Mouse (Mus musculus) brain, adult 2 months (tissue): ENCODE data around the gene Kars.

Experiments
- DNase-seq: peaks from one replicate; pipeline ENCODE4 v3.0.0; 2011; ENCODE audit warnings: low read depth, low spot score

The Kars gene

DNA sequence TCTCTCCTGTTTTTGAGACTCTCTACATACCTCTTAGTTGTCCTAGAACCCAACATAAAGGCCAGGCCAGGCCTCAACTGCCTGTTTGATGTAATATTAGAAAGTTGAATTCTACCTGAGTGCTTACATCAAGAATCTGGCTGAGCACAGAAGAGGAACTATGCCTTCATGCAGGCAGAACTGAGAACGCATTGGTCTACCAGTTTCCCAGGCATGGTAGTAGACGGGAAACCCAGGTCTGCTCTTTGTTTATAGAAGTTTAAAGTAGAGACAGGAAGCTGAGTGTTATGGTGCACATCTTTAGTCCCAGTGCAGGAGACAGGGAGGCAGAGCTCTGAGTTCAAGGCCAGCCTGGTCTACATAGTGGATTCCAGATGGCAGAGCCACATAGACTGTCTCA, 64.0 kb downstream of the Kars start:
- no peak for DNase-seq

DNA sequence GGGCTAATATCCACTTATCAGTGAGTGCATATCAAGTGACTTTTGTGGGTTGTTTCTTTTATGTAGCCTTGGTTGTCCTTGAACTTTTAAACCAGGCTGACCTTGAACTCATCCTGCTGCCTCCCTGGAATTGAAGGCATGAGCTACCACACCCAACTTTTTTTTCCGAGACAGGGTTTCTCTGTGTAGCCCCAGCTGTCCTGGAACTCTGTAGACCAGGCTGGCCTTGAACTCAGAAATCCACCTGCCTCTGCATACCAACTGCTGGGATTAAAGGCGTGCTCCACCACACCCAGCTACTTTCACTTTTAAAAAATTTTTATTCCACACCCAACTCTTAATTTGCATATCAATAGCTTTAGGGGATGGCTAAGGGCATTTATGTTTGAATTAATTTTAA, 67.6 kb downstream of the Kars start:
- DNase-seq: no peak
